Mouse (Mus musculus) right cerebral cortex, postnatal 25 days (tissue): ENCODE results near the gene Zbtb3.

Source experiments
- DNase-seq: peaks from one replicate; pipeline ENCODE4 v3.0.0; 2022

The Zbtb3 gene

DNA sequence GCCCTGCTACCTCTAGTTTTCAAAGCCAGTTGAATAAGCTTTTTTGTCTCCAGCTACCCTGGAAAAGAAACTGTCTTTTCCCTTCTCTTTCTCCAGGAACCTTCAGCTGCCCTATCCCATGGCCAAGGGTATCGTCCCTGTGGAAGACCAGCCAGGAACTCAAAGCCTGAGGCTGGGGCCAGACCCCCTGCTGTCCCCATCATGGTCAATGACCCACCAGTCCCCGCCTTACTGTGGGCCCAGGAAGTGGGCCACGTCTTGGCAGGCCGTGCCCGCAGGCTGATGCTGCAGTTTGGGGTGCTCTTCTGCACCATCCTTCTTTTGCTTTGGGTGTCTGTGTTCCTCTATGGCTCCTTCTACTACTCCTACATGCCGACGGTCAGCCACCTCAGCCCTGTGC lies 38.7 kb downstream of the Zbtb3 start:
- DNase-seq, result no peak

DNA sequence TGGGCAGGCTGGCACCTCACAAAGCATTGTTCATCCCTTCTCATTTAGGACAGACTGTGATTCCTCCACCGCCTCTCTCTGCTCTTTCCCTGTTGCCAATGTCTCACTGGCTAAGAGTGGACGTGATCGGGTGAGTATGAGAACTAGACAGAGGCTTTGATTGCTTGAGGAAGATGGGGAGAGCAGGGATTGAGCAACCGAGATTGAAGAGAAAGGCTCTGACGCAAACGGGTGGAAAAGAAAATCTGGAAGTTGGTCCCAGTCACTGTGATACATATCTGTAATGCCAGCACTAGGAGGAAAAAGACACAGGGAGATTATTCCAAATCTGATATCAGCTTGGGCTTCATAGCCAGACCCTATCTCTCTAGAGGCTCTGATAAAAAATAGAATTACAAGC lies 40.6 kb downstream of the Zbtb3 start:
- no peak for DNase-seq

DNA sequence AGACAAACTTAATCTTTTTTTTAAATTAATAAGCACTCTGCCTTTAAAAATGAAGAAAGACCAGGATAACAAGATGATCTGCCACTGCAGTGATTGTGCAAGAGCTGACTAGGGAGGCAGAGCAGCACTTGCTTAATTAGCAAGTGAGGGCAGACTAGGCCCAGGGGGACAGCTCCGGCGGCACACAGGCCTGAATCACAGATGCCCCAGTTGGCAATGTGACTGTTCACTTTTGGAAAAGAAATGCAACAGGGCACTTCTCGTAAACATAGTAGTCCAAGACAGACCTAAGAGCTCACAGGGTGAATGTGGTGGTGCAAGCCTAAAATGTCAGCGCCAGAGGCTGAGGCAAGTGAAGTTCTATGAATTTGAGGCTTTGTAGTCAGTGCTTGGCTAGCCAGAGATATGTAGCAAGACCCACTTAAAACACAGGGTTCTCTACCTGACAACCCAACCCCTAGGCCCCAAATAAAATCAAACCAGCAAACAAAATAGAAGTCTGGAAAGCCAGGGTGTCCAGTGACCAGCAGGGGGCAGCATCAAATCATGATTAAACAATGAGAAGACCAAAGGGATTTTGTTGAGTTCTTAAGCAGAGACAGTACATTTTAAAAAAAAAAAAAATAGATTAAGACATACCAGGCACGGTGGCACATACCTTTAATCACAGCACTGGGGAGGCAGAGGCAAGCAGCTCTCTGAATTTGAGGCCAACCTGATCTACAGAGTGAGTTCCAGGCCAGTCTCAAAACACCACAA lies 42.2 kb downstream of the Zbtb3 start:
- DNase-seq, result peak; percentile 57

DNA sequence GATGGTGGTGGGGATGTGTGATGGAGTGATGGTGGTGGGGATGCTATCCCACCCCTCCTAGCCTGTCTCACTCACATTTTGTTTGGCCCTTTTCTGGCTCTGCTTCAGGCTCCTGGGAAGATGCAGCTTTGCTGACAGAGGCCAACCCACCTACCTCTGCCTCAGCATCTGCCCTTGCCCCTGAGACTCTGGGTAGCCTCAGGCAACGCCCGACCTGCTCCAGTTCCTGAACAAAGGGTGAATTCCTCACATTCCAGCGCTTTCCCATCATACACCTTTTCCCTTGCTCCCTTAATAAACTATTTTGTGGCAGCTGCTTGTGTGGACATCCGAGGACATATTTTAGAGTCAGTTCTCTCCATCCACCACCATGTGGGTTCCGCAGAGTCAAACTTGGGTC lies 46.0 kb downstream of the Zbtb3 start:
- DNase-seq, result no peak

DNA sequence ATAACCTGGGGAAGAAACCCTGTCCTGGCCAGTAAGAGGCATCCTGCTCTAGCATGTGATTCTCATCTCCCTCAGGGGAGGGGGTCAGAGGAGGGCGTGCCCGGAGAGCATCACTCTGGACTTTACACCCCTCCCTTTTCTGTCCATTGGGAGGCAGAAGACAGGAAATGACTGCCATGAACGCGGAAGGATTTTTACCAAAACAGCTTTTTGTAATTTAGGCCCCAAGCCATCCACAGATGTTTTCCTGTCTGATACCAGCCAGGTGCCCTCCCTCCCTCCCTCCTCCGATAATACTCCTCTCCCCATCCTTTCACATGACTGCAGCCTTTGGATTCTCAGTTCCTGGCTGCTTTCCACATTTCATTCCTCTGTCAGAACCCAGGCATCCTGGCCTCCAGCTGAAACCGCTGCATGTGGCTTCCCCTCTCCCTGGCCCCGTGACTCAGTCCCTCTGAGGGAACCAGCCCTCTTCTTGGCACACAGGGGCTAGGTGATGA lies 48.1 kb downstream of the Zbtb3 start, which contains the start of gene Lrrn4cl:
TSS of gene Lrrn4cl (plus strand) at position 367 of the 500 bp plus-strand sequence.
- DNase-seq, result no peak

DNA sequence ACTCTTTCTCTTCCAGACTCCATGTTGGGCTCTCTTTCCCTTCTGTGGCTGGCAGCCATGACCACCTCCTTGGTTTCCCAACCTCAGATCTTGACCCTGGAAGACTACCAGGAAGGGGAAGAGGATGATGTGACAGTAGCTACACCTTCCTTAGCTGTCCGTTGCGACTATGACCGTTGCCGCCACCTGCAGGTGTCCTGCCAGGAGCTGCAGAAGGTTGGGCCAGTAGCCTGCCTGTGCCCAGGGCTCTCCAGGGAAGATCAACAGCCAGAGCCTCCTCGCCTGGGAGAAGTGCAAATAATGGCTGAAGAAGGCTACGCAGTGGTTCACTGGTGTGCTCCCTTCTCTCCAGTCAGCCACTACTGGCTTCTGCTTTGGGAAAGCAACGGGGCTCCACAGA lies 49.3 kb downstream of the Zbtb3 start:
- no peak for DNase-seq

DNA sequence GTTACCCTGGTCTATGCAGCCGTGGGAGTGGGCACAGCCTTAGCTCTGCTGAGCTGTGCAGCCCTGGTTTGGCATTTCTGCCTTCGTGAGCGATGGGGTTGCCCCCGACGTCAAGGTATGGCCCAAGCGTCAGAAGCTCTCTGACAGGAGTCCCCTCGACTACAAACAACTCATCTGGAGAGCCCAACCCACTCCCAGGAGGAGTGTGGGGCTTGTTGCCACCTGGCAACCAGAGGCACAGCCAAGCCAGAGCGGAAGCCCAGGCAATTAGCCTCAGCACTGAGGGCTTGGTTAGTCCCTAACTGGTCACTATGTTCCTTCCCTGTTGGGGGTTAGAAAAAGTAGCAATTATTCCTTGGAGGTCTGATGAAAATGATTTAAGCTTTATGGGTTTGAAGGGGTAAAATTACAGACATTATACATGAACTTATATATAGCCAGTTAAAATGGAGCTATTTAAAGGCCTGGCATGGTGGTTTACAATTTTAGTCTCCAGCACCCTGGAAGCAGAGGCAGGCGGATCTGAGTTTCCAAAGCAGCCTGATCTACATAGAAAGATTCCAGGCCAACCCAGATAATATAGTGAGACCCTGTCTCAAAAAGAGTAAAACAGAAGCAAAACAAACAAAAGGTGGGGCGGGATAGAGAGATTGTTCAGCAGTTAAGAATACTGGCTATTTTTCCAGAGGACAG lies 50.0 kb downstream of the Zbtb3 start:
- peak; percentile 32 for DNase-seq

DNA sequence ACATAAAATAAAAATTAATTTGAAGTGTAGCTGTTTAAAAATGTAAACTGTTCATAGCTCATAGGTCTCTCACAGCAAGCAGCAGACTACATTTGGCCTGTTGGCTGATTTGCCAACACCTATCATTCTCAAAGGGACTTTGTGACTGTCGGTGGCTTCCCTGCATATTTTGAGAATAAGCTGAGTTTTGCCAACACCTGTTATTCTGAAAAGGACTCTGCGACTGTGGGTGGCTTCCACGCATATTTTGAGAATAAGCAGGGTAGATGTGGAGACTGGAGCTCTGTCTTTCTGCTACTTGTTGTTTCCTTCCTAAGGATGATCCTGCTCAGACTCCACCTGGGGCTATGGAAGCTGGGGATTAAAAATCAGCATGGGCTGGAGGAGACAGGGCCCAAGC lies 50.8 kb downstream of the Zbtb3 start:
- DNase-seq, result no peak
